ENCODE assay signal across 7 mouse cellular contexts in genomic region chr2:166656630-166657029, GRCm38 (mm10). TPM values are rescaled to one million over a fixed set of nuclear protein-coding genes. Genes with fewer than 3 reads are reported as not detected.
DNase-seq lines count a peak whose midpoint lies in the region; ATAC-seq and TF ChIP-seq lines count a peak whose summit lies in the region.

No protein-coding gene starts in this region.

- ATAC-seq in heart, embryonic 16.5 days (replicated peaks; ENCODE audit: extremely low read depth, insufficient read depth, low FRiP score) = no peak
- ATAC-seq in megakaryocyte progenitor cell, adult 5-6 weeks (replicated peaks; ENCODE audit: poor library complexity) = peak; percentile 34

- peak overlapping the region; percentile 41; the same call in 1 of the 2 replicates for H3K4me2 ChIP-seq in heart, embryonic 16.5 days (ENCODE audit: low read depth, low read length)

- H3K9ac ChIP-seq in heart, embryonic 16.5 days (ENCODE audit: low read length) = no peak overlapping the region

- no peak for TF ChIP-seq CTCF in E14TG2a.4 (conservative IDR thresholded peaks at IDR 0.05; ENCODE audit: low read length)

- H3K4me1 ChIP-seq in E14TG2a.4 (replicated peaks; ENCODE audit: low read depth, low read length) = peaks cover 72% of the 10 kb centered on the region
- H3K4me1 ChIP-seq in heart, embryonic 16.5 days (ENCODE audit: control insufficient read depth, insufficient read depth, low read length) = peaks cover 14% of the 10 kb centered on the region

- H3K36me3 ChIP-seq in E14TG2a.4 (ENCODE audit: insufficient read depth, low read length) = no peaks in the 10 kb centered on the region
- H3K36me3 ChIP-seq in heart, embryonic 16.5 days (ENCODE audit: control insufficient read depth, insufficient read depth) = no peaks in the 10 kb centered on the region

- no peaks in the 10 kb centered on the region for H3K27me3 ChIP-seq in E14TG2a.4 (ENCODE audit: insufficient read depth, low read length)
- no peaks in the 10 kb centered on the region for H3K27me3 ChIP-seq in heart, embryonic 16.5 days (ENCODE audit: control insufficient read depth, insufficient read depth, low read length)

- DNase-seq in CD4-positive, CD25-positive, alpha-beta regulatory T cell, adult 2 months (ENCODE audit: low read depth, low spot score) = peak; percentile 82
- DNase-seq in thymus, postnatal 14 days = peak; percentile 68
- no peak for DNase-seq in adrenal gland, postnatal 25 days
- no peak for DNase-seq in ovary, postnatal 10 days (ENCODE audit: low spot score)

- peak overlapping the region; percentile 72 for H3K27ac ChIP-seq in heart, embryonic 16.5 days (ENCODE audit: low read length)

- H3K4me3 ChIP-seq in E14TG2a.4 (replicated peaks; ENCODE audit: low read length) = peak overlapping the region; percentile 52
- 0 out of 2 replicates have a peak overlapping the region, but pooled peaks have one; percentile 3 for H3K4me3 ChIP-seq in heart, embryonic 16.5 days (ENCODE audit: low read length)

- 65% methylated on average over 4 of the region's 4 CpGs for WGBS in heart, embryonic 16.5 days

- no peaks in the 10 kb centered on the region for H3K9me3 ChIP-seq in E14TG2a.4 (ENCODE audit: low read length)
- no peaks in the 10 kb centered on the region for H3K9me3 ChIP-seq in heart, embryonic 16.5 days (replicated peaks; ENCODE audit: control insufficient read depth, low read length)

RNA-seq across cellular contexts. Expression of gene Prex1, which starts 57.0 kb away (rescaled TPM):
- 9.9 and 11.6 TPM in 2 replicates for polyA plus RNA-seq in heart, embryonic 16.5 days (2015; fragmentation: Nextera tagmentation; extraction: Ambion mirVana)
- 18.9 and 22.3 TPM in 2 replicates for total RNA-seq in megakaryocyte progenitor cell, adult 5-6 weeks (2015)
- 16.4 and 18.2 TPM in 2 replicates for total RNA-seq in megakaryocyte progenitor cell, adult 5-6 weeks (2017)
- total RNA-seq in adrenal gland, postnatal 25 days (2021) = 14.0 and 14.1 TPM in 2 replicates

Comparison
In these comparisons a context has a peak if more than half of its experiments do, and no peak if none do; other contexts are left out.
1. DNase-seq: peak in CD4-positive, CD25-positive, alpha-beta regulatory T cell, adult 2 months (single experiment) and thymus, postnatal 14 days (single experiment); none in adrenal gland, postnatal 25 days (single experiment) and ovary, postnatal 10 days (single experiment).